Mouse (Mus musculus): ENCODE measurements at regions not wholly inside any gene's neighbourhood (a gene's known extent, or its start where the extent isn't known, plus 50 kb on each side); places are given as distances from the start of the nearest gene placed in this dataset.

GRCm38 (mm10) chr13:82106032-82106431 lies 323.2 kb downstream of the Cetn3 start:
- TF ChIP-seq CTCF (IDR thresholded peaks at IDR 0.05; ENCODE audit: extremely low read depth, insufficient read length, insufficient replicate concordance, low read depth, low read length) (no peak), POLR2A (IDR thresholded peaks at IDR 0.05; ENCODE audit: low read depth, low read length) (no peak)

Data from small intestine, adult 2 months (tissue).